Mouse (Mus musculus) midbrain, embryonic 10.5 days (tissue): ENCODE results near the gene Syne1. TPM values are rescaled to one million over a fixed set of nuclear protein-coding genes. Genes with fewer than 3 reads are reported as not detected.

Experiments
- DNase-seq: peaks from one replicate; pipeline ENCODE4 v3.0.0-alpha.2; 2017; ENCODE audit warnings: low spot score
- H3K27ac ChIP-seq: fragments of 300-500 bp; sonication (generic); replicated peaks from 2 replicates; pipeline ENCODE4 v1.5.1; 2016; ENCODE audit warnings: mild to moderate bottlenecking
- H3K27me3 ChIP-seq: fragments of 300-500 bp; sonication (generic); 2 replicates; pipeline ENCODE4 v1.6.1; 2016; ENCODE audit warnings: low read depth, mild to moderate bottlenecking; ENCODE audit not compliant: poor library complexity, severe bottlenecking
- H3K36me3 ChIP-seq: fragments of 300-500 bp; sonication (generic); 2 replicates; pipeline ENCODE4 v1.6.1; 2016; ENCODE audit warnings: mild to moderate bottlenecking, moderate library complexity
- H3K4me1 ChIP-seq: fragments of 300-500 bp; sonication (generic); 2 replicates; pipeline ENCODE4 v1.6.1; 2016
- H3K4me3 ChIP-seq: fragments of 300-500 bp; sonication (generic); 2 replicates; pipeline ENCODE4 v1.5.1; 2016; ENCODE audit warnings: mild to moderate bottlenecking, moderate library complexity
- H3K9me3 ChIP-seq: fragments of 300-500 bp; sonication (generic); replicated peaks from 2 replicates; pipeline ENCODE4 v1.6.1; 2016; ENCODE audit warnings: mild to moderate bottlenecking
- WGBS: fragments of 180-500 bp; shearing (Covaris S2); methylation state at CpG from one replicate; pipeline ENCODE4 v1.1.7; 2016; 5-methylcytosine and 5-hydroxymethylcytosine counted together
- polyA plus RNA-seq: library from polyadenylated mRNA; unstranded; fragments of >200 nt; fragmentation: Nextera tagmentation; extraction: Ambion mirVana; gene quantifications from 2 replicates; pipeline ENCODE4 v1.2.1, GENCODE M21; 2016

The Syne1 gene
- polyA plus RNA-seq, 1 experiment from 2014 or later, result 1.6 TPM

DNA sequence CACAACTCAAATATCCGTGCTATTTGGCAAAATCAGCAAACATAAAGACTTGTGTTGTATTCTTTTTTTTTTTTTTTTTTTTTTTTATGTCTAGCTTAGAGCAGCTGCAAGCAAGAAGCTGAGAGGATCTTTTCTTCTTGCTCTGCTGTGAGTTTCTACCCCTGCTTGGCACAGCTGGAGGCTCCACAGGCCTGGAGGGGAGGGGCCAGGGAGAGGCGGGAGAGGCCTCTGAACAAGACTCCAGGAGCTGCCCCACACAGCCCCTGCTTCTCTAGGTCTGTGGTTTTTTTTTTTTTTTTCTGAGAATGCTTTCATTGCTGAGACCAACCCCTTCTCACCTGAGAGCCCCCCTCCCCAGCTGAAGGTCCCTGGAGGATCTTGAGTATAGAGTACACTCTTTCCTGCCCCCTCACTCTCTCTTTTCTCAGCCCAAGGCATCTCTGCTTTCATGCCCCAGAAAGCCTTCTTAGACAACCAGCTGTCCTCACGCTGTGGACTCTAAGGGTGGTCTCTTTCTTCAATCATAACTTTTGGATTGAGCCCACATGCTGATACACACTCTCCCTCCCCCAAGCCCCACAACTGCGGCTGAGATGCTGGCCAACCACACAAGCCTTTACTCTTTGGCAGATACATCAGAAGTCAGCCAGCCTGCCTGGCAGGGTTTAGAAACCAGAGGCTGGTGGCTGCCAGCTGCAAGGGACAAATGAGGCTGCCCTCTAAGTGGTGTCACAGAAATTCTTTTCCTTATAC lies 241.1 kb downstream of the Syne1 start:
- Histone ChIP-seq H3K27me3 (no peaks in the 10 kb centered on the region), H3K4me1 (peaks cover 16% of the 10 kb centered on the region), H3K4me3 (no peak overlapping the region), H3K27ac (0 out of 2 replicates have a peak overlapping the region, but pooled peaks have one; percentile 6), H3K9me3 (no peaks in the 10 kb centered on the region), H3K36me3 (no peaks in the 10 kb centered on the region)
- WGBS, result 13% methylated on average over 4 of the region's 4 CpGs
- peak; percentile 30 for DNase-seq

DNA sequence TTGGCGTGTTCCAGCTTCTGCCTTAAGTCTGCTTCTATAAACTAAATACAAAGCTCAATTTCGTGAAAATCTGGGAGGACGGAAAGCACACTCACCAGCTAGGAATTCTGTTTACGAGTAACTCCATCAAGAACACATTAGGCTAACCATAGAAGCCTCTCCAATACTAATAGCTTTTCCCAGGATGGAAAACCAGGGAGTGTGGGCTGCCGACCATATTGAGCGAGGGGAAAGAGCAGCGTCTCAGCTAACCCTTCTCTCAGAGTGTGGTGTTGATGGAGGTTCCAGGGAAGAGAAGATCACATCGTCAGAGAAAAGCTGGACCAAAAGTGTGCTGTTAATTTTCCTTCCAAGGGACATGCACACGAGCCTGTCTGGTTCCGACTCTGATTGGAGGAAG lies 241.9 kb downstream of the Syne1 start:
- no peaks in the 10 kb centered on the region for H3K27me3 ChIP-seq
- H3K9me3 ChIP-seq, result no peaks in the 10 kb centered on the region
- DNase-seq, result no peak
- H3K27ac ChIP-seq, result no peak overlapping the region
- WGBS, result 40% methylated on average over 10 of the region's 10 CpGs
- H3K36me3 ChIP-seq, result no peaks in the 10 kb centered on the region
- no peak overlapping the region for H3K4me3 ChIP-seq
- H3K4me1 ChIP-seq, result peaks cover 16% of the 10 kb centered on the region

DNA sequence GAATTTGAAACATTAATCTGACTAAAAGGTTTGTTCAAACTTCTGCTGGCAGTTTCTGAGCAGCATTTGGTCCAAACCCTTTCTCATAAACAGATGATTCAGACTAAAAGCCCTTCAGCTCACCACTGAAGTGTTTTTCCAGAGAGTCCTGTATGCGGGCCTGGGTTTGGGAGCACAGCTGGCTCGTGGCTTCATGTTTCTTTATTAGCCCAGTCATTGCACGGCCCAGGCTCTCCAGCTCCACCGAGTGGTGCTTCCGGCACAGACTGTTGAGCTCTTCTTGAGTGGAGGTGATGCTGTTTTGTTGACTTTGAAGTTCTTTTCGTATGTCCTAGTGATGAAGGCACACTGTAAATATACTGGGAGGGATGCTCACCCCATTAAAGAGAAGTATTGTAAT lies 245.7 kb downstream of the Syne1 start:
- no peaks in the 10 kb centered on the region for H3K9me3 ChIP-seq
- no peak overlapping the region for H3K4me3 ChIP-seq
- H3K27ac ChIP-seq, result no peak overlapping the region
- no peaks in the 10 kb centered on the region for H3K27me3 ChIP-seq
- 56% methylated on average over 6 of the region's 6 CpGs for WGBS
- peaks cover 14% of the 10 kb centered on the region for H3K4me1 ChIP-seq
- no peak for DNase-seq
- no peaks in the 10 kb centered on the region for H3K36me3 ChIP-seq

DNA sequence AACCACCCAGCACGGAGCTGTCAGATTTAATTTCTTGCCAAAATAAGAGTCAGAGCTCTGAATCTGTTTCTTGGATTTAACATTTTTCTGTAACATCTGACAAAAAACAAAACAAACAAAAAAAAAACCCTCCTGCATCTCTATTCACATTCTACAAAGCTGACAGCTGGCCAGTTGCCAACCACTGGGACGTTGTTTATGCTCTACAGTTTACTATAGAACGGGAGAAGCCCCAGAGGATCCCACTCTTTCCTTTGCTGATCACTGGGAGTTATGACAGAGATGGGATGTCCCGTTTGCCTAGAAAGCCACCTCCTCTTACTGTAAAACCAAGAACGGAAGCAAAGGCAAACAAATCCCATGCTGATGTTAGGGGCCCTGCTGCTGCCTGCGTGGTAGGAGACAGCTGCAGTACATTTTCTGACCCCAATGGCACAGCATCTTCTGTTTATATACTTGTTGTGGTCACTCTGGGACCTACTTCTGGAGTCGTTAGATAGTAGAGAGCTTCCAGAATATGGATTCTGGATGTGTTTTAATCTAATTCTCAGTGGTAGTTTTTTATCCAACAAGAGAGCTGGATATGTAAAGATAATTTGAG lies 255.9 kb downstream of the Syne1 start:
- Histone ChIP-seq H3K27me3 (no peaks in the 10 kb centered on the region), H3K4me3 (no peak overlapping the region), H3K36me3 (no peaks in the 10 kb centered on the region), H3K4me1 (no peaks in the 10 kb centered on the region), H3K27ac (no peak overlapping the region), H3K9me3 (no peaks in the 10 kb centered on the region)
- WGBS, result 63% methylated on average over 7 of the region's 7 CpGs
- DNase-seq, result no peak

DNA sequence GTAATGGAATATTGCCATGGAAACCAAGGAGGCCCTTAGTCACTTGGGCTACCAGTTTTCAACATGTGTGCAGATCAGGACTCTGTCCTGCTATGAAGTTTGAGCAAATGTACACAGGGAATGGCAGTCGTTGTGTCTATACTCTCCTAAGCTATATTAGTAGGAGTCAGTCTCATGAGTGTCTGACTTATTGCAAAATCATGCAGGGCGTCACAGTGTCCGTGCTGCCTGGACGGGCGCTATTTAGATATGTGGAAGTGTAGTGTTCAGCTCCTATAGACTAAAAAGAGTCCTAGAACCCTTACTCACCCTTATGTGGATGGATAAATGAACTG lies 261.7 kb downstream of the Syne1 start:
- H3K27ac ChIP-seq, result 0 out of 2 replicates have a peak overlapping the region, but pooled peaks have one; percentile 59
- WGBS, result 85% methylated on average over 5 of the region's 5 CpGs
- H3K9me3 ChIP-seq, result no peaks in the 10 kb centered on the region
- H3K36me3 ChIP-seq, result no peaks in the 10 kb centered on the region
- H3K4me1 ChIP-seq, result peaks cover 6% of the 10 kb centered on the region
- no peaks in the 10 kb centered on the region for H3K27me3 ChIP-seq
- no peak overlapping the region for H3K4me3 ChIP-seq
- DNase-seq, result no peak

DNA sequence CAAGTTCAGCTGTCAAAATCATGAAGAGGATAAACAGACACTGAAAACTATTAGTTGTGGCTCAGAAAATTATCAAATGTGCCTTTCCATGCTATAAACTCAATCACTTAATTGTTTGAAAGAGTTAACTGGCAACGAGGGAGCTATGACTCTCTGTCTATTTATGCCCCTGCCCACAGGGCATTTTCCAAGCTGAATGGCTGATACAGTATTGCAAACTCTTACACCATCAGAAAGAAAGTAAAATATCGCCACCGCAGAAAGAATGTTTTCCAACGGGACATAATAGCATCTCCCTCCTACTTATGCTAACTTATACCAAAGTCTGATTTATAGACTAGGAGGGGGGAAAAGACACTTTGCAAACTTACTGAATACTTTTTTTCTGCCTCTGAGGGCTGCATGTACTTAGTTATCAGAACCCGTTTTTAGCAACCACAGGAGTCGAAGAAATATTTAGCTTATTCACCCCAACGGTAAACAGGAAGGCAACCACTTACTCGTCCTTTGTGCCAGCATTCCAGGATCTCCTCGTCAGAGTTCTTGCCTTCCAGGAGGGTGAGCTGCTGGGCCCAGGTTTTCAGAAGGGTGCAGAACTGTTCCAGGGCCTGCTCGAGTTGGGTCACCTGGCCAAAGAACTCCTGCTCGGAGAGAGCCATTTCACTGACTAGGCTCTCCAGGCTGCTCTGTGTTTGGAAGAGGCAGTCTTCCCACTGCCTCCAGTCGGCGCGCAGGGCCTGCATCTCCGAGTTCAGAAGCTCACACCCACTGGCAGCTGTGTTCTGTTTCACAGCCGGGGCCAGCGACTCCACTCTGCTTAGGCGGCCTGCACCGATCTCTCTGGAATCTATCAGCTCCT lies 262.3 kb downstream of the Syne1 start:
- 58% methylated on average over 19 of the region's 19 CpGs for WGBS
- Histone ChIP-seq H3K4me3 (no peak overlapping the region), H3K9me3 (no peaks in the 10 kb centered on the region), H3K27me3 (no peaks in the 10 kb centered on the region), H3K27ac (peak overlapping the region; percentile 59; the same call in 1 of the 2 replicates), H3K36me3 (no peaks in the 10 kb centered on the region), H3K4me1 (peaks cover 6% of the 10 kb centered on the region)
- peak; percentile 35 for DNase-seq

DNA sequence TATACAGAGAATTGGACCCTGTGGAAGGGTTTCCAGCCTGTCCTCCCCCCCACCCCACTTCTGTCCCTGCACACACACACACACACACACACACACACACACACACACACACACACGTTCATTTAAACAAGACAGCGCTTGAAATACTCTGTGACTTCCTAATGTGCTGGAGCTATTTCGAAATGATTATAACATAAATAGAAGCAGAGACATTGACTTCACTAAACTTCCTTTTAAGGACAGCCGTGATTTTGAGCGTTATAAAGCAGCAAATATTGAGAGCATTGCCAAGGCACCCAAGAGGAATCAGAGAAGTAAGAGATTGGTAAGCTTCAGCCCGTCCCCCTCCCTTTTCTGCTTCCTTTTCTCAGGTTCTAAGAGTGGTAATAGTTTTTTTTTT lies 263.0 kb downstream of the Syne1 start:
- 81% methylated on average over 6 of the region's 6 CpGs for WGBS
- Histone ChIP-seq H3K27ac (no peak overlapping the region), H3K4me3 (no peak overlapping the region), H3K4me1 (peaks cover 6% of the 10 kb centered on the region), H3K27me3 (no peaks in the 10 kb centered on the region), H3K9me3 (no peaks in the 10 kb centered on the region), H3K36me3 (no peaks in the 10 kb centered on the region)
- DNase-seq, result no peak

DNA sequence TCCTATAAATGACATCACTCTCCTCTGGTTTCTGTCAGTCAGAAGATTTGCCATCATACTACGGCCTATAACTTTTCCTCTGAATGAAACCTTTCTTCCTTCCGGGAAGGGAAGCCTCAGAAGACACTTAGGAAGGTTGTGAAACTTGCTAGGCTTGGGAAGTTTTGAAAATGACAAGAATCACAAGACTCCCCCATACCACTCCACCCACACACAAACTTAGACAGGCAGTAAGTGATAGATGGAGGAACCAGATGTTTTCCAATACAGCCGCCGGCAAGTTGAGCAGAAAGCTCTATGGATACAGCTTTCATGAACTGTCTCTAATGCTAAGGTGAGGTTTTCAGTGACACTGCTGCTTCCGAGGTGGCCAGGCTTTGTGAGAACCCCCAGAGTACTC lies 275.5 kb downstream of the Syne1 start:
- no peaks in the 10 kb centered on the region for H3K27me3 ChIP-seq
- H3K4me3 ChIP-seq, result no peak overlapping the region
- no peak overlapping the region for H3K27ac ChIP-seq
- H3K36me3 ChIP-seq, result no peaks in the 10 kb centered on the region
- DNase-seq, result no peak
- WGBS, result 92% methylated on average over 5 of the region's 5 CpGs
- no peaks in the 10 kb centered on the region for H3K9me3 ChIP-seq
- H3K4me1 ChIP-seq, result no peaks in the 10 kb centered on the region

DNA sequence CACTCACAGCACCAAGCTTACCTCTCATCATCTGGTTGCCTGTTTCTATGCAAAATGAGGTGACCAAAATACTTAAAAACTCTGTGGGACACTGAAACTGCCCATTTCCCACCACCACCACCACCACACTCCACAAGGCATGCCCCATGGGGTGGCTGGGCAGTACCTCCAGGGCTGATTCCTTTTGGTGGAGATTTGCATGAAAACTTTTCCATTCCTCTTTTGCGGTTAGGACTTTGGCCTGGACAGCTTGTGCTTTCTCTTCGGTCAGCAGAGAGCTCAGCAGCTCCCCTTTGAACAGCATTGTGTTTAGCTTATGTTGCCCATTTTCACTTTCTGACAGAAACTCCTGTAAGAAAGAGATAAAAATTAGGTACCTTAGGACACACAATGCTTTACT lies 280.6 kb downstream of the Syne1 start:
- H3K4me3 ChIP-seq, result no peak overlapping the region

DNA sequence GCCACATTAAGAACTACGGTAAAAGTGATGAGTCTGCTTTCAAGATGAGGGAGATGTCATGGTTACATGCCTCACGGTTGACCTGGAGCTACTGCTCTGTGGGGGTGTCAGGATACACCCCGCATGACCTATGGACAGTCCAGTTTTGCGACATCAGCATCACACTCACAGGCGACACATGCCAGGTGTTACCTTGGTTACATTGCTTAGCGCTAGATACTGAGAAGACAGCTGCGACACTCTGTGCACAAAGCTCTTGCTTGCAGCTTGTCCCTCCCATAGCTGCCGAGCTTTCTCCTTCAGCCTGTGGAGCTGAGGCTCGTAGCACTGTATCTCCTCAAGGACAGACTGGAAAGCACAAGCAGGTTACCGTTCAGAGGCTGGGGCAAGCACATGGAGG lies 286.9 kb downstream of the Syne1 start:
- H3K9me3 ChIP-seq, result no peaks in the 10 kb centered on the region
- DNase-seq, result no peak
- no peaks in the 10 kb centered on the region for H3K27me3 ChIP-seq
- no peak overlapping the region for H3K4me3 ChIP-seq
- no peaks in the 10 kb centered on the region for H3K36me3 ChIP-seq
- 78% methylated on average over 10 of the region's 10 CpGs for whole genome bisulfite sequencing
- H3K4me1 ChIP-seq, result no peaks in the 10 kb centered on the region
- no peak overlapping the region for H3K27ac ChIP-seq

More for the DNA sequence above, 280.6 kb downstream of the Syne1 start:
- Histone ChIP-seq H3K36me3 (no peaks in the 10 kb centered on the region), H3K27me3 (no peaks in the 10 kb centered on the region), H3K4me1 (no peaks in the 10 kb centered on the region), H3K27ac (no peak overlapping the region), H3K9me3 (no peaks in the 10 kb centered on the region)
- DNase-seq, result no peak
- 88% methylated on average over 2 of the region's 2 CpGs for WGBS

DNA sequence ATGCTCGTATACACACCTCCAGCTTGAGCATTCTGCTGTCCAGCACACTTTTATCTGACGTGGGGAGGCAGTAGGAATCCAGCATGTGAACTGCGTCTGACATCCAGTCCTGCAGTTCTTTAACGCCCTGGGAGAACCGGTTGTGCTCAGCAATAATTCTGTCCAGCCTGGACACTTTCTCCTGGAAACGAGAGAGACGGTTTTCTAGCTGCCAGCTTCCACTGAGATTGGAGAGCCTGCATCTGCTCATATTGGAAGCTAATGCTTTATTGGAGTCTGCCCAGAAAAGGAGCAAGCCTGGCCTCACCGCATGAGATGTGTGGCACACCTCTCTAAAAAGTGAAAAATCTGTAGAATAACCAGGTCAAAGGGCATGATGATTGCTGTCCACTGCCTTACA lies 288.6 kb downstream of the Syne1 start:
- H3K36me3 ChIP-seq, result no peaks in the 10 kb centered on the region
- H3K27me3 ChIP-seq, result no peaks in the 10 kb centered on the region
- DNase-seq, result no peak
- no peak overlapping the region for H3K4me3 ChIP-seq
- 88% methylated on average over 8 of the region's 8 CpGs for WGBS
- H3K9me3 ChIP-seq, result 0 out of 2 replicates have a peak, but pooled peaks cover 4% of the 10 kb centered on the region
- no peaks in the 10 kb centered on the region for H3K4me1 ChIP-seq
- no peak overlapping the region for H3K27ac ChIP-seq

DNA sequence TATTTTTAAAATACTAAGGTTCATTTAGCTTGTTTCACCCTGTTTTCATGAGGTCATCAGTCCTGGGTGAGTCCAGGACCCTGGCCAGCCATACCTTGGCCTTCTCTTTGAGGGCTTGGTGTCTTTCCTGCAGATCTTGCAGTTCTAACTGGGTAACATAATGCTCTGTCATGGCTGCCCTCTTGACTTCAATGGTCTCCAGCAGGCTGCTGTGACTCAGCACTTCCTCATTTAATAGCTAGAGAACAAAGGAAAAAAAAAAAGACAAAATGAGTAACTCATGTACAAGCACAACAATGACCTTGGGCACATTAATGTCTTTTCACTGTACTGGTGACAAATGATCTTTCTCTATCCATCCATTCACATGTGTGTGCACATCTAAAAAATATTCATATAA lies 294.6 kb downstream of the Syne1 start:
- no peak overlapping the region for H3K4me3 ChIP-seq
- H3K27ac ChIP-seq, result no peak overlapping the region
- H3K9me3 ChIP-seq, result peaks cover 12% of the 10 kb centered on the region; the same call in 1 of the 2 replicates
- DNase-seq, result no peak
- H3K27me3 ChIP-seq, result no peaks in the 10 kb centered on the region
- no peaks in the 10 kb centered on the region for H3K36me3 ChIP-seq
- H3K4me1 ChIP-seq, result no peaks in the 10 kb centered on the region

DNA sequence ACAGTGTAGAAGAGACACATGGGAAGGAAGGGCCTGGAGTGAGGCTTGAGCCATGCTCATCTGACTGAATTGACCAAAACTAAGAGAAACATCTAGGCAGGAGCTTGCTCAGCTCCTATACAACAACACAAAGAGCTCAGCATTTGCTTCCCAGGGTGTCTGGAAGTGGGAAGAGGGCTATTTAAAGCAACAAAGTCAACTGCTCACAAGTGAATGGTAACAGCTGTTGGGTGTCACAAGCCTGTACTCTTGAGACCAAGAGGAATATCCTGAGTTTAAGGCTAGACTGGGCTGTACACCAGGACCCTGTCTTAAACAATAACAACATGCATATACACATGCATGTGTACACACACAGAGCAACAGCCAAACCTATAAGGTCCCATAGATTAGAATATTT lies 297.5 kb downstream of the Syne1 start:
- no peak overlapping the region for H3K4me3 ChIP-seq

More for the DNA sequence above, 297.5 kb downstream of the Syne1 start:
- Histone ChIP-seq H3K36me3 (no peaks in the 10 kb centered on the region), H3K9me3 (peaks cover 12% of the 10 kb centered on the region; the same call in 1 of the 2 replicates), H3K27ac (no peak overlapping the region), H3K4me1 (no peaks in the 10 kb centered on the region), H3K27me3 (no peaks in the 10 kb centered on the region)
- no peak for DNase-seq
